Mouse (Mus musculus) right cerebral cortex, adult 2 months (tissue): ENCODE results near the gene 2010111I01Rik.
"Not testable (repeated sequence)": the region's sequence is repeated elsewhere in the genome, so short reads cannot be mapped to it uniquely, and the experiment has no call there.

Experiments used
- DNase-seq, 2 experiments: peaks; one replicate each; pipeline ENCODE4 v3.0.0; 2021 to 2022; ENCODE audit warnings: low spot score in 2 of 2

2010111I01Rik gene

DNA sequence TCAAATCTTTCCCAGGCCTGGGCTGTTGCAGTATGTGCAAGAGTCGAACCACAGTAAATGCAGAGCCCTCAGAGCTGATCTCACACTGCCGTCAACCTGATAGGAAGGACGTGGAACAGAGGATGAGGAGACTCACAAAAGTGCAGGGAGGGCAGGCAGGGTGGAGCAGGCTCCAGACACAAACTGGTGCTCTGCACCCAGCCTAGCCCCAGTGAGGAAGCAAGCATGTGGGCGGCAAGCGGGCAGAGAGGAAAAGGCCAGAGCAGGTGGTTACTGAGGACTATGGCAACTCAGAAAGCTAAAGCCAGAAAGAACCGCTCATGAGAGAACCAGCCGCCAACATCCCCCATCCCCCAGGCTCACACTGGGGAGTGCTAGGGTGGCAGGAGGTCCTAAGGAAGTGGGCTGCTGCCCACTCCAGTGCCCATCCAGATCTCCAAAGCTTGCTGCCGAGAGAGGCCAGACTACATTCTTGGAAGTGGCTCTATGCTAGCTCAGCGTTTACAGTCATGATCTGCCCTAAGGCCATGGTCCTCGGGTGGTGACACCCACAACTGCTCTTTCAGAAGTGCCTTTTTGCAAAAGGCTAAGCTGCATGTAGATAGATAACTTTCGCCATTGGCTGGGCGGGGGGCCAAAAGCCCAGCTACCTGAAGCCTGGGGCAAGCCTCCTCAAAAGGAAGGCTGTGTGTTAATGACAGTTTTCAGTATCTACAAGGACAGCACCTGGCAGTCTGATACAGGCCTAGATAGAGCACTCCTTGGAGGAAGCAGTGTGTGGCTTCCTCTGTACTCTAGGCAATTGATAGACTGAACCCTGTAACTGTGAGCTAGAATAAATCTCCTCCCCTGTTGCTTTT is 349.3 kb downstream of the 2010111I01Rik start:
- no peak for DNase-seq

DNA sequence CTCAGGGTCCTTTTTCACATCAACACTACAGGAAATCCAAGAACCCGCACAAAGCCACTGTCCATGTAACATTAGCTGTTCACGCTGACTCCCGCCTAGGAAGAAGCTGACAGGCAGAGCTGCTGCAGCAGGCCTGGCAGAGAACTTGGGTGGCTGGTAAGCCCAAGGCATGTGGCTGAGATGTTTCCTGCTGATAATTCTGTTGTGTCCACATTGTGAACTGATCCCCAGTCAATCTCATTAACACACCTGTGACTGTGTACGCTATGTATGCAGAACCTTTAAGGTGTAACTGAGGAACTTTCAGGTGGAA is 349.9 kb downstream of the 2010111I01Rik start:
- DNase-seq = no peak

GRCm38 (mm10) chr13:63315111-63315510 is 350.4 kb downstream of the 2010111I01Rik start:
- not testable (repeated sequence) for DNase-seq

DNA sequence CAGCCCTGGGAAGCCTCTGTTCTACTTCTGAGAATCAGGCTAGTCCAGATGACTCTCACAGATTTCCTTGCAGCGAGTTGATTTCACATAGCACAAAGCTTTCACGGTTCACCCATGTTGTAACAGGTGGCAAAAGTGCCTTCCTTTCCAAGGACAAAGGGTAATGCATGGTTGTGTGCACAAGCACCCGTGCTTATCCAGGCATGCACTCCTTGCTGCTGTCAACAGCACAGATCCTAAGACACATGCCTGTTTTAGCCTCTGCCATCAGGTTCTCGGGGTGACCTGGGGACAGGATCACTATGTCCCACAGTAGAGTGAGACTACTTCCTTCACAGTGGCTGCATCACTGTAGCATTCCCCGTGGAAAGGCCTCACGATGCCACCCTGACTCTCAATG is 351.1 kb downstream of the 2010111I01Rik start:
- DNase-seq = no peak

DNA sequence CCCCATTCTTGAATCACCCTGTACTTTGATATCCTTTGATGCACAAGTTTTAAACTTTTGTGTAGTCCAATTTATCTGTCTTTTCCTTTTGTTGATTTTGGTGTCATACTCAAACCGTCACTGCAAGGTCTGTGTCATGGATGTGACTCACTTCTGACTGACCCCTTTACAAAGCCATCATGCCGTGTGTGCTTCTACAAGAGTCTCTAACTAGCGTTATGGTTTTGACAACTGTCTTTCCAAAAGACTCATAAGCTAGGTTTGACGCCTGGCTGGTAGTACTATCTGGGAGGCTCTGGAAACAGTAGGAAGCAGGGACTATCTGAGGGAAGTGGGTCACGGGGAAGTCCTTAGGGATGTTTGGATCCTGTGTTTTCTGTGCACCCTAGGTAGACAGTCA is 351.7 kb downstream of the 2010111I01Rik start:
- DNase-seq = no peak

- DNase-seq = no peak
Measured at GRCm38 (mm10) chr13:63317681-63318104, 353.0 kb downstream of the 2010111I01Rik start.

DNA sequence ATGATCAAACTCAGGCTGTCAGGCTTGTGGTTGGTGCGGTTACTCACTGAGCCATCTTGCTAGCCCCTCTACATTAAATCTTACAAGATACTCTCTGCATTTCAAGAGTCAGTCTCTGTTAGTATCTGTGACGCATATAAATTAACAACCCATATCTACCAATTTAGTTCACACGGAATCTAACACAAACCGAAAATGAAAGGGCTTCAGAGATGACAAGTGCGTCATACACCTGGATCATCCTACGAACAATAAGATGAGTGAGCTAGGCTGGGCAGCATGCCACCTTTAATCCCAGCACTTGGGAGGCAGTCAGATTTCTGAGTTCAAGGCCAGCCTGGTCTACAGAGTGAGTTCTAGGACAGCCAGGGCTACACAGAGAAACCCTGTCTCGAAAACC is 355.1 kb downstream of the 2010111I01Rik start:
- DNase-seq = no peak

- DNase-seq = no peak
Measured at GRCm38 (mm10) chr13:63321689-63322088, 357.0 kb downstream of the 2010111I01Rik start.

DNA sequence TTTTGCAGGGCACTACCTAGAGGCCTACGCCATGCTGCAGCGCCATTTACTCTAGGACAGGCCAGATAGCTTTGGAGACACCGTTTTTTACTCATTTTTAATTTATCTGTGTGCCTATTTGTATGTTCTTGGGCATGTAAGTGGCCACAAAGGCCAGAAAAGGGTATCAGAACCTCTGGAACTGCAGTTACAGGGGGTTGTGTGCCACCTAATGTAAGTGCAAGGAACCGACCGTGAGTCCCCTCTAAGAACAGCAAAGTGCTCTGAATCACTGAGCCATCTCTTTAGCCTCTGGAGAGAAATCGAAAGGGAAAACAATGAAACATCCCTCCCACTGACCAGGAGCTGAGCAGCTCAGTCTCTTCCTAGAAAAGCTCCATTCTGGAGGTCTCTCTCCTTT is 358.1 kb downstream of the 2010111I01Rik start:
- DNase-seq = no peak

DNA sequence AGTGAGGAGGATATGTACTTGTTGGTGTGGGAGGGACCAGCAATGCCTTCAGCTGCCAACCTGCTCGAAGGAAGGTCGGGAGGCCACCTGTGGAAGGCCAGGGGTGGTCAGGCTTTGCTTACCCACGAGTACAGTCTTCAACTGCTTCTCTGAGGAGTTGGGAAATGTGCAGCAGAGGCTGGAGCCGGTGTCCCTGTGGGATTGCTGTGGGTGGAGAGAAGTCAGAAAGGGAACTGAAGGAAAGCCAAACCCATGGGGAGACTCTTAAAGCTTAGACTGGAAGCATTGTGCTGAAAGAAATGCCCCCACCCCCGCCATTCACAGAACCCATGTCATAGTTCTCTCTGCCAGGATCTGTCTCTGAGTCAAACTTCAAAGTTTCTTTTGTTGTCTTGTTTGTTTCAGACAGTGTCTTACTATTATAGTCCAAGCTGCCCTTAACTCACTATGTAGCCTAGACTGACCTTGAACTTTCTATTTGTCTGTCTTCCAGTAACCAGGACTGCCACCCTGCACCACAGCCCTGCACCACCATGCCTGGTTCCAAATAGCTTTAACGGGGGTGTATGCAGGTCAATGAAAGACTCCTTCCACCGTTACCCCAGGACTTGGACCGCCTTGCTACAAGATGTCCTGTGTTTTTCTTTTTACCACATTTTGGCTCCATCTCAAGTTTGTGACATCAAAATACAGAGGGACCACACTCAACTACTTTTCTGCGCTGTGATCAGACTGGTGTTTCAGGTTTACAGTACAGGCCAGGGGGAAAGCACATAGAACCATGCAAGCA is 358.8 kb downstream of the 2010111I01Rik start:
- DNase-seq = peak in 1 of 2 experiments; percentile 40

DNA sequence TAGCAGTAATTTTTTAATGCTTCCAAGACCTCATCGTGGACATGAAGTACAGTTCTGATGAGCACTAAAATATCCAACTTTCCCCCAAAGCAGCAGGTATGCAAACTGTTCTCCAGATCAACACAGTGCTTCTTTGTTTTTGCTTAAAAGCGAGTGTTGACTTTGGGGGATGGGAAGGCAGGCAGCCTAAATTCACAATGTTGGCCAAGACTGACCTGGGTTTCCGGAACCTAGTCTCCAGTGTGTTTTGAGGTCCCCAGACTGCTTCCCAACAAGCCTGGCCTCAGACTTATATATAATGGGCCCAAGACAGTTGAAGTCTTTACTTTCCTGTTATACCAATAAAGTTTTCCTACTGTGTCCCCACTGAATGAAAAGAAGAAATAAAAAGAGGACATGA is 359.6 kb downstream of the 2010111I01Rik start:
- no peak for DNase-seq

GRCm38 (mm10) chr13:63324978-63325848 is 360.5 kb downstream of the 2010111I01Rik start:
- DNase-seq = no peak

DNA sequence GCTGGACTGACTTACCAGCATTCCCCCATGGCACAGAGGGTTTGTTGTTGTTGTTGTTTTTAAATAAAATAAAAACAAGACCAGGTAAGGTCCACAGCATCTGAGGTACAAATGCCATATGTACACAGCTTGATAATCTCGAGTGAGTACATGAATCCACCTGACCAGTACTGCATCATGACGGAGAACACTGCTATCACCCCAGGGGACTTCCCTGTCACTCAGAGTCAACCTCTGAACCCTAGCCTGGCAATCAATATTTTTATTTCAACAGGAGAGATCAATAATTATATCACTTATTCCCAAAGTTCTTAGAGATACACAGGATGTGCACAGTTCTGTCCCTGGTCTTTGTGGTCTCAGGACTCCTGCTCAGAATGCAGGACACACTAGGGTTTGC is 361.3 kb downstream of the 2010111I01Rik start:
- DNase-seq = no peak

- DNase-seq = peak; percentile 69 to 80
Measured at GRCm38 (mm10) chr13:63330236-63330860, 365.7 kb downstream of the 2010111I01Rik start.

- DNase-seq = peak; percentile 84 to 85
Measured at GRCm38 (mm10) chr13:63331379-63331778, 366.7 kb downstream of the 2010111I01Rik start.

DNA sequence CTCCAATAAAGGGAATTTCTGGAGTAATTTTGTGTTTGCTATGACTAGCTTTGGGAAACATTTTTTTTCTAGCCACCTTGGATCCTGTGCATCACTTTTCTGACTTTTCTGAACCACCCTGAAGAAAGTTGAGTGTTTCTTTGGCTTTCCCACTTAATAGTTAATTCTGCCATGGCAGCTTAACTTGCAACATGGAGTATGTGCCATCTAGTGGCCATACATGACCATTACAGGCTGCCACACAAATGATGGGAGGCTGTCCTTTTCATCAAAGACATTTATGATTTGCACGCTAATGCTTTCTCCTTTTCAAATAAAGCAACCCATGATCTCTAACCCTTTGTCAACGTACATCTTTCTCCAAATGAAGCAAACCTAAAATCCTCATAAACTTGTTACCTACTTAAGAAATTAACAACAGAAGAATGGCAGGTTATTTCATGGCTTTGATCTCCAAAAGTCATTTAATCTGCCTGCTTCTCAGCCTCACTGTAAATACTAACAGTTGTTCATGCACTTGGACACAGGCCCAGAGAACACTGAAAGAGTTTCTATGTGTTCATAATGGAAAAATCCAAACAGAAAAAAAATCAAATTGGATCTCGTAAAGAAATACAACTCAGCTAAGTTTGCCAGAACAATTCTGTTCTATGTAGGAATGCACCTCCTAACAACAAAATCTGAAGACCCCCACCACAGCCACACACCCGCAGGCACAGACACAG is 368.0 kb downstream of the 2010111I01Rik start:
- peak; percentile 64 to 73 for DNase-seq

DNA sequence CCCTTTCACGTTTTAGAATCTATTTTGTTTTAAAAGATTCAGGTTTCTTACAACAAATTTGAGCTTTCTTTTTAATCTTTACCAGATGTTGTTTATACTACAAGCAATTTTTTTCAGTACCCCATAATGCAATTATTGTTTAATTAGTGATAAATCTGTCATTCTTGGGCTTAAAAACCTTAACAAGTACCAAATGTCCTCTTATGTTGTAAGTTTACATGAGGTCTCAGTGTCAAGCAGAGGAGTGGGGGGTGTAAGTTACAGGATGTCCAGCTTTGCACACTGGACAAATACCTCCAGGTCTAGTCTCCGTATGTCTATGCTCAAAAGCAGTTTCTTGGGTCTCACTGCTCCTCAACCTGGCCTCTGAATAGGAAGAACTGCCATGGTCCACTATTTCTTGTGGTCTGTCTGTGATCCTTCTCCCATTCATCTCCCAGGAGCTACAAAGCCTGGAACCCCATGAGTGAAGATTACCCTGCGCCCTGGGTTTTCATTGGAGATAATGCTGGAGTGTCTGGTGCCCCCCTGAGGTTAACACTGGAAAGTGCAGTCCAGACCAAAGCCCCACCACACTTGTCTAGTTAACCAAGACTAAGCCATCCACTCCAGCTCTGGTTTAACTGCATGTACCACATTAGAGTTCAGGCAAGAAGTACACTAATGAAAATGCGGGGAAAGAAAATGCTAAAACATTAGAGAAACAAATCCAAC is 370.9 kb downstream of the 2010111I01Rik start:
- DNase-seq = peak; percentile 44 to 50

DNA sequence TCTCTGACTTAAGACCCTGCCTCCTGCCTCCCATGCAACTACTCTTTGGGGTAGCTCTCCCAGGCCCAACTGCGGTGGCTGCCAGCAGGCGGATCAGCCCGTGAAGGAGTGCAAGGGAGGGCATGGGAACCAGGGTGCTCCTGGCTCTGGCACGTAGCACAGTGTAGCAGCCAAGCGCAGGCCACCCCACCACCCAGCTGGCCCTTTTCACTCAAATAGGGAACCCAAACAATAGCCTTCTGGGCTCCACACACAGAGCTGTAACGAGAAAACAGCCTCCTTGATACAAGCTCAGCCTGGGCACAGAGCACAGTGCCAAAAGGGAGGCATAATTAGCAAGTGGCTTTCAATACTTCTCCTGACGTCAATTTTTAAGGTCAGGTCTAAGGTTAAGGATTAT is 371.6 kb downstream of the 2010111I01Rik start:
- DNase-seq = peak in 1 of 2 experiments; percentile 53

- DNase-seq = no peak
Measured at GRCm38 (mm10) chr13:63337239-63337960, 372.7 kb downstream of the 2010111I01Rik start.
